8 mouse cellular contexts compared by ENCODE assay signal in the genomic region with DNA sequence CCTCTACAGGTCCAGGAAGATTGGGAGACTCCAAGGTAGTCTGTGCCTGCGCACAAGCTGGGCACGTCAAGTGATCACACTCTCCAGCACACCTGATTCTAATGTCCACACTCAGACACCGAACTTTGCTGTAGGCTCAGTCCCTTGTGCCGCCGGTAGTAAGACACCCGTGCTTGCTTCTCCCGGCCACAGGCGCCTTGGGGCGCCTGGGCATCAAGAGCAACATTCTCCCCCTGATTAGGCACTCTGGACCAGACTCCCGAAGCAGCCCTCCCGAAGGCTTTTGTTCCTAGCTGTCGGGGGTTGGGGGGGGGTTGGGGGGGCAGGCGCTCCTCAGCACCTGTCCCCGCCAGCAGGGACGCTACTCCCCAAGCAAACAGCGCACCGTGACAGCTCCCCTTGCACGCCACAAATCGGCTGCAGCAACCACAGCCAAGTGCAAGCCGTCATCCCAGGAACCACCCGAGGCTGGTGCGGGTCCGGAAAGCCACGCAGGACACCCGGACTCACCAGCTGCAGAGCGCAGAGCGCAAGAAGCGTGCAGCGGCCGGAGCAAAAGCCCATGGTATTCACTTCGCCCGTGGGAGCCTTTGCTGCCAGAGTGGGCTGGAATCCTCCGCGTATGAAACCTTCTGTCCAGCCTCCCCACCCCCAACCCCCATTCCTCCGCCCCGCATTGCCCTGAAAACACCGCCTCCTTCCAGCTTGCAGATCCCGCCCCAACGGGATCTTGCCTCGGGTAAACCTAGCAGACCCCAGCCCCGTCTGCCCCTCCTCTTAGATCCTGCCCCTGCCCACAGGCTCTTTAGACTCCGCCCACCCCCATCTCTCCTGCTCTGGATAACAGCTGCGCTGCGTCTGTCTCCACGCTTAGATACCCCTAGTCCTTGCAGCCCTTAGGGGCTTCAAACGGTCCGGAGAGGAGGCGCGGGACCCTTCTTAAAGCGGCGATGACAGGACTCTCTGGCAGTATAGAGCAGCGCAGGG. TPM values are rescaled to one million over a fixed set of nuclear protein-coding genes. Genes with fewer than 3 reads are reported as not detected.
DNase-seq lines count a peak whose midpoint lies in the region; ATAC-seq and TF ChIP-seq lines count a peak whose summit lies in the region.

TSS of gene Nkain4 (minus strand) at position 639 of the 987 bp plus-strand sequence.

- peak; percentile 26; the same call in 1 of the 2 replicates for TF ChIP-seq CTCF in embryonic fibroblast, embryonic 13.5 days (IDR thresholded peaks at IDR 0.05; ENCODE audit: borderline replicate concordance, insufficient read depth, low read length)
- peak; percentile 43 for TF ChIP-seq CTCF in left cerebral cortex, adult 2 months (IDR thresholded peaks at IDR 0.05)

- intact Hi-C loops in left cerebral cortex, adult 2 months (cut with DNase I): no loop called here

- peak within 1 kb of the TSS; percentile 41 for H3K4me3 ChIP-seq in embryonic fibroblast, embryonic 13.5 days (ENCODE audit: insufficient read depth, low read length)
- H3K4me3 ChIP-seq in left cerebral cortex, adult 2 months: peak within 1 kb of the TSS; percentile 74

- ATAC-seq in CD4-positive, CD25-positive, alpha-beta regulatory T cell, adult 4 months: no peak
- ATAC-seq in hematopoietic stem cell, adult 5-6 weeks (replicated peaks in 1 of 2; ENCODE audit: insufficient read depth in 1 of 2, low FRiP score in 2 of 2, low TSS enrichment in 1 of 2, low read depth in 1 of 2, poor library complexity in 2 of 2, severe bottlenecking in 2 of 2): peak; percentile 44 to 46; a peak in 2 of 4 replicates

- peak; percentile 25 for DNase-seq in CD4-positive, CD25-positive, alpha-beta regulatory T cell, adult 2 months (ENCODE audit: low read depth, low spot score)
- peak; percentile 82 for DNase-seq in brain, adult 2 months (ENCODE audit: low read depth, low spot score)
- DNase-seq in left cerebral cortex, adult 2 months (ENCODE audit: extremely low spot score in 1 of 2, low spot score in 2 of 2): peak; percentile 43 to 51
- DNase-seq in lung, postnatal 25 days (ENCODE audit: low spot score): peak; percentile 45
- DNase-seq in right cerebral cortex, postnatal 36 days (ENCODE audit: low spot score in 2 of 2): peak; percentile 20 to 22

- H3K4me1 ChIP-seq in embryonic fibroblast, embryonic 13.5 days (ENCODE audit: control insufficient read depth, insufficient read depth, low read length): peaks cover 3% of the 10 kb centered on the region; the same call in 1 of the 2 replicates

- H3K27ac ChIP-seq in embryonic fibroblast, embryonic 13.5 days (ENCODE audit: insufficient read depth, low read length): no peak within 1 kb of the TSS
- H3K27ac ChIP-seq in left cerebral cortex, adult 2 months: peak within 1 kb of the TSS; percentile 94

- TF ChIP-seq POLR2A in embryonic fibroblast, embryonic 13.5 days (IDR thresholded peaks at IDR 0.05; ENCODE audit: low read depth, low read length): no peak

RNA-seq across cellular contexts. Expression of gene Nkain4, which starts in this region (rescaled TPM):
- not detected for polyA plus RNA-seq in CD4-positive, CD25-positive, alpha-beta regulatory T cell, adult 4 months (2017; shearing (Covaris generic))
- polyA plus RNA-seq in embryonic fibroblast, embryonic 13.5 days (2011; ENCODE audit: insufficient read length, low read depth, missing spikeins): 1.5 and 3.1 TPM in 2 replicates
- total RNA-seq in hematopoietic stem cell, adult 5-6 weeks (2017): not detected in 2 replicates
- total RNA-seq in left cerebral cortex, adult 2 months (2021): 10 to 100 TPM; 38.9 to 44.7 TPM

Comparison
In these comparisons a context has a peak if more than half of its experiments do, and no peak if none do; other contexts are left out.
1. RNA of gene Nkain4 (total RNA-seq): 38.9 to 44.7 TPM in left cerebral cortex, adult 2 months; not detected in hematopoietic stem cell, adult 5-6 weeks; every median in the first group is over 10 times any median in the second.
2. Peak in ATAC-seq in hematopoietic stem cell, adult 5-6 weeks; RNA of the gene not detected or under 1 TPM.
3. DNase-seq: peak in every context shown above with its lines; median percentile 82 in brain, adult 2 months; 47 in left cerebral cortex, adult 2 months; 45 in lung, postnatal 25 days; 25 in CD4-positive, CD25-positive, alpha-beta regulatory T cell, adult 2 months; 21 in right cerebral cortex, postnatal 36 days.